Mouse (Mus musculus): Measurements from ENCODE around the gene Olfr902.

DNA sequence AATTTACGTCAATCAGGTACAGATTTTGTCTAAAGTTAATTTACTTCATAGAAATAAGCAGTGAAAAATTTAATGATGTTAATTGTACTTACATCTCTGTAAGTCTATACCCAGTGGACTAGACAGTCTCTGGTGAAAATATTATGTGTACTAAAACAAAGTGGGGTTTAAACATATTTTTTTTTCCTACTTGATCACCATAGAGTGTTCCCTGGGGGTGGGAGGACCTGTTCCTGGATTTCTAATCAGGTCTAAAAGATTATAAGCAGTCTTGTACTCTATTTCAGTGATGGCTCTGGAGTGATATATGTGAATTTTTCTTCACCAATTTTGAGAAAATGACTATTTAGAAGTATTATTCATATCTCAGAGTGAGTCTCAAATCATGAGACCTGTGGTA, 46.1 kb upstream of the Olfr902 start, which contains the start of gene Olfr147:
- TF ChIP-seq CTCF (IDR thresholded peaks at IDR 0.05; ENCODE audit: extremely low read depth, insufficient read depth, low read length) (no peak), POLR2A (IDR thresholded peaks at IDR 0.05; ENCODE audit: extremely low read depth, insufficient read depth, low read length) (no peak)
